Mouse (Mus musculus) neutrophil, adult 5-6 weeks (primary cell): ENCODE measurements around the gene Psmd7. TPM values are rescaled to one million over a fixed set of nuclear protein-coding genes. Genes with fewer than 3 reads are reported as not detected.

Experiments
- ATAC-seq: fragments of 151-379, 151-347 bp; 2 replicates; pipeline ENCODE4 v1.8.0; 2017; ENCODE audit warnings: mild to moderate bottlenecking, moderate TSS enrichment; ENCODE audit not compliant: insufficient number of reproducible peaks, poor library complexity, low FRiP score, severe bottlenecking; ENCODE audit errors: extremely low read depth
- total RNA-seq: library from RNA; stranded (forward); fragments of 200-1000 nt; gene quantifications from 2 replicates; pipeline ENCODE4 v1.2.3, GENCODE M21; 2017

Gene Psmd7
- total RNA-seq, 1 experiment from 2014 or later: 42.4 TPM

DNA sequence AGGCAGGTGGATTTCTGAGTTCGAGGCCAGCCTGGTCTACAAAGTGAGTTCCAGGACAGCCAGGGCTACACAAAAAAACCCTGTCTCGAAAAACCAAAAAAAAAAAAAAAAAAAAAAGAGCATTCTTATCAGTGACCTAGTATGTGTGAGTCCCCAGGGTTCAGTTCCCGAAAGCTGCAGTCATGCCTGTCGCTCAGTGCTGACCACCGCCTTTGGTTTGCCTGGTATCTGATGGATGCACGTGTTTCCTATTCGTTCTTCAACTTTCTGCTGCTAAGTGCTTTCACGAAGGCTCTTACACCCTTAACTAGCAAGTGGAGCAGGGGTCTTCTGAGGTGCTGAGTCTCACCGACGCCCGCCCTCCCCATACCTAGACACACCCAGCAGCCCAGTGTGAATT lies 44.5 kb downstream of the Psmd7 start:
- ATAC-seq: no peak

DNA sequence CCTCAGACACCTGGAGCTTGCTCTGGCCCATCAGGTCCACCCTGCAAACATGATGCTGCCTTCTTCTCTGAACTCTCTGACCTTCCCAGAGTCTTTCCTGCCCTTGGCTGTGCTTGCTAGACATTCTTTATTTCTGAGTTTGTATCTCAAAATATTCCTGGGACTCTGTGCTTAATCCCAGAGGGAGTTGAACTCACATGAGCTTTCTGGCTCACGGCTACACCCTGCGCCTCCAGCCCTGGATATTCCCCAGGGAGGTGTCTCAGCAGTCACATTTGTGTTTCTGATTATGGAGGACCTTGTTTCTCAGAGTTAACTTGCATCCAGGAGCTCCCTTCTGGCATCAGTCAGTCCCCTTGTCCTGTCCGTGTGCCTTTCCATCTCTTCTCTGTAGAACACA lies 46.1 kb downstream of the Psmd7 start:
- ATAC-seq: no peak

DNA sequence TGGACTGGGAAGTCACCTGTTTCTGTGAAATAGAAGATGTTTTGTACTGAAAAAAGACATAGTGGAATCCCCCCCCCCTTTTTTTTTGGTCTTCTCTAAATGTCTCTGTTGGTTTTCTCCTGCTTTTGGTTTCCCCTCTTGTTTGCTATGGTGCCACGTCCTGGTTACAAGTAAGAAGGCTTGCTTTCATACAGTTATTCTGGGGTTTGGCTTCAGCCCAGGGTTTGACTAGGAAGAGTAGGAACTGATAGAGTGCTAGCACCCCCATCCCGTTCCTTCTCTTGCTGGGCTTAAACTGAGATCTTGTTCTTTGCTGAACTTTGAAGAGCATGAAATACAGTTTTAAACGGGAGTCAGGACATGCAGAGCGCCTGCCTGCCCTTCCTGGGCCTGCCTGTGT lies 46.9 kb downstream of the Psmd7 start:
- ATAC-seq: no peak

DNA sequence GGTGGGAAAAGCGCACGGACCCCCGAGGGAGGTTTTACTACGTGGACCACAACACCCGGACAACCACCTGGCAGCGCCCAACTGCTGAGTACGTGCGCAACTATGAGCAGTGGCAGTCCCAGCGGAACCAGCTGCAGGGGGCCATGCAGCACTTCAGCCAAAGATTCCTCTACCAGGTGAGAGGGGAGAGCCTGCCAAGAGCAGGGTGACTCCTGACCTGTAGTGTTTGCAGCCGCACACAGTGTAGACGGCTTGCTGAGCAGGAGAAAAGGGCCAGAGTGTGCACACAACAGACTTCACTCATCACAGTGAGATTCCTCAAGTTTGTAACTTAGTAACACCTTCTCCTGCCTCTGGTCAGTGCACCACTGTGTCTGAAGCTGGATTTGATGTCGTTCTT lies 47.6 kb downstream of the Psmd7 start:
- no peak for ATAC-seq

DNA sequence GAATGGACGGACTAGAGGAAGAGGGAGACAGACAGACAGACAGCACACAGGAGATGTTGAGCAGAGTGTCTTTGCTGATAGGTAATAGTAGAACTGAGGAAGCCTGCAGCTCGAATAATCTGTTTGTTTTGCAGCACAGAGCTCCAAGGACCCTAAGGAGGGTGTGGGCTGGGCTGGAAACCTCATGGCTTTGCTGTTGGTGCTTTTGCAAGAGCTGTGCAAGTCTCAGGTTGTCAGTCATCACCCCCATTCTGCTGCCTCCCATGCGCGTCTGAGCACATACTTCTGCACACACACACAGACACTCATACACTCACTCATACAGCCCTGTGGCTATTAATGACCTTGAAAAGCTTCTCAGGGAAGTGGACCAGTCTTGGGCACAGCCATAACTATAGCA lies 50.8 kb downstream of the Psmd7 start:
- no peak for ATAC-seq

Other genes starting within 250 kb of the Psmd7 start
- gene Nqo1, start 185.3 kb downstream of the Psmd7 start, total RNA-seq: 0.49 and 0.58 TPM in 2 replicates
- gene Nob1, start 163.4 kb downstream of the Psmd7 start, total RNA-seq: 17.6 and 18.0 TPM in 2 replicates
- gene Wwp2, start 152.1 kb downstream of the Psmd7 start, total RNA-seq: 102 and 107 TPM in 2 replicates